Mouse (Mus musculus): ENCODE results near the gene Tmem237. TPM values are rescaled to one million over a fixed set of nuclear protein-coding genes. Genes with fewer than 3 reads are reported as not detected.
A peak's percentile ranks its signal among the peaks of the same experiment; 100 is the strongest.

The Tmem237 gene
- total RNA-seq (2021), result 10 to 100 TPM; 19.2 to 19.4 TPM
- long read RNA-seq, experiment 1, partial matches to known transcripts, result 0 of 4 reads
- long read RNA-seq, experiment 1, other reads (novel, unspliced or antisense), result 4 of 4 reads
- long read RNA-seq, experiment 2, partial matches to known transcripts, result 1 of 1 reads
- long read RNA-seq, experiment 2, other reads (novel, unspliced or antisense), result 0 of 1 reads

DNA sequence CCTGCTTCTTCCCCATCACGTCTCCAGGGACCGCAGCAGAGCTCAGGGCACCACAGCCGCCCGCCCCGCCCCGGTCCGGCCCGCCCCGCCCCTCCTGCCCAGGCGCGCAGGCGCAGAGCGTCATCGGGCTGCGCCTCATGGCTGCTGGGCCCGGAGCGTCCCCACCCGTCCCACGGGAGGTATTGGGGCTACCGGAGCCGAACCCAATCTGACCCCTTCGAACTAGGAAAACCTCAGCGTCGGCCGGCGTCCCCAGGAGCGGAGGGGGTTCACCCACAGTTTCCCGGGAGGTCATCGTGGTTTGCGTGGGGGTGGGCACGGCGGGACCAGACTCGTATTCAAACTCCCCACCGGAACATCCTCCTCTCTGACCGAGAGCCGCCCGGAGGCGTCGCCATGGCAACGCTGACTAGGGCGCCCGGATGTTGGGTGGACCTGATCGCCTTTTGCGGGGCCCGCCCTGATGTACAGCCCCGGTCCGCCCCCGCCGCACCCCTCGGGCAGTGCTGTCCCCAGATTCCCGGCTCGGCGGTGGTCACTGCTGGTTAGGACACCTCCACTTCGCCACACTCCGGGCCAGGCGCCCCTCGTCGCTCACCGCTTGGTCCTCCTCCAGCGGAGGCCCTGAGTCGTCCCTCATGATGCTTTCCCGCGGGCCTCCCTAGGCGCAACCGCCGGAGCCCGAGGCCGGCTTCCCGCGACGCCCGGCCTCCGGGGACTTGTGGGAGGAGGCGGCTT, at the start of gene Tmem237:
Gene Tmem237, minus strand, starts transcription at position 689 of the 738 bp plus-strand sequence.
- peak; percentile 95 for DNase-seq

DNA sequence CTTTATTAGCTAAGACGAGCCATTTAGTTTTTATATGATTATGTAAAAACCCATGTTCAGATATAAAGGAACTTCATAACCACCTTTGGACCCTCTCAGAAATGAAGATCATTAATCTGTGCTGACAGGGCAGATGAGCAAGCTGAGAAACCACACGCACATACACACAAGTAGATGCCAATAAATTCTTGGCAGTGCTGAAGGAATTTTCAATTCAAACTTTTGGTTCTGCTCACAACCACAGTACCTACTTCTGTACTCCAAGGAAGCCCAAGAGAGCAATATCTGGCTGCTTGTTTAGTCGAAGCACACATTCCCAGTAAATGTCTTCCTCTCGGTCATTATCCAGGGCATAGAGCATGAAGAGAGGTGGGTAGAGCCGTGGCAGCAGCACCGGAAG, 49.4 kb upstream of the Tmem237 start:
- no peak for DNase-seq

DNA sequence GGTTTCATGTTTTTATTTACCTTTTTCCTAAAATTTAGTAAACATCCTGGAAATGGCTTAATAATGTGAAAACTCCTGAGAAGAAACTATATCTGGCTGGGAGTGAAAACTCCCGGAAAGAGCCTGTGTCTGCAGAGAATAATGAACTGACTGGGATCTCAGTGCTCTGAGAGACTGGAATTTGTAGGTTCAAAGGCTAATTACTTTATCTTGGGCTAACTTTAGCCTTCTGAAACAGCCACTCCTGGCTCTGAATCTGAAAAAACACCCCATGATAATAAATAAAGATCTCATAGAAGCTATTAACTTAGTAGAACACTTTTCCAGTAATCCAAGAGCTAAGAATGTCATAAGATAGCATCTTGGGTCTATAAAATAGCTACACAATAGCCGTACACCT, 48.3 kb upstream of the Tmem237 start:
- DNase-seq, result no peak

DNA sequence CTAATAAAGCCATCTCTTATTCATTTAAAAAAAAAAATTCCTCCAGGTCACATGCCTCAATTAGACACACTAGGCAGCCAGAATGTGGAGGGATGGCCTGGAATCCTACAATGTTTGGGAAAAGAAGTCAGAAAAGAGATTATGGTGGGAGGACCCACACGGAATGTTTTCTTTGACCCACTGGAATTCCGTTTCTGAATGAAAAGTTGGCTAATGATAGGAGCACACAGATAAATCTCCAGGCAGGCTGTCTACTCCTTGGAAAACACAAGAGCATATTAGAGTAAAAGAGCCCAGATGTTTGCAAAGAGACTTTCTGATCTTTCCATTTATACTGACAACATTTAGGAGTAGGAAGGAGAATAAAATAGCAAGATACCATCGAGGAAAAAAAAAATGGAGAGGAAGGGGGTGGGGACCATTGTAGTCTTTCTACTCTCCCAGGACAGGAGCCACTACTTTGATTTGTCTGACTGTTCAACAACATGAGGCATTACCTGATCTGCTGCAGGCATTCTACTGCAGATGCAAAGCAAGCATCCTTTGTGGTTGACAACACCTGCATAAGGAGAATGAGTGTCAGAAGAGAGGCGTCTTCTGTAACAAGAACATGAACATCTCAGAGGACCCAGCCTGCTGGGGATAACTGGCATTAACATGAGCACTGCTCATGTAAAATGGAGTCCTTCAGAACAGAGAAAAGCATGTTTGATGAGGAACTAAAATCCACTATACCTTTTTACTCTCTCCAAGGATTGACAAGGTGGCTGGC, 47.6 kb upstream of the Tmem237 start:
- DNase-seq, result no peak

DNA sequence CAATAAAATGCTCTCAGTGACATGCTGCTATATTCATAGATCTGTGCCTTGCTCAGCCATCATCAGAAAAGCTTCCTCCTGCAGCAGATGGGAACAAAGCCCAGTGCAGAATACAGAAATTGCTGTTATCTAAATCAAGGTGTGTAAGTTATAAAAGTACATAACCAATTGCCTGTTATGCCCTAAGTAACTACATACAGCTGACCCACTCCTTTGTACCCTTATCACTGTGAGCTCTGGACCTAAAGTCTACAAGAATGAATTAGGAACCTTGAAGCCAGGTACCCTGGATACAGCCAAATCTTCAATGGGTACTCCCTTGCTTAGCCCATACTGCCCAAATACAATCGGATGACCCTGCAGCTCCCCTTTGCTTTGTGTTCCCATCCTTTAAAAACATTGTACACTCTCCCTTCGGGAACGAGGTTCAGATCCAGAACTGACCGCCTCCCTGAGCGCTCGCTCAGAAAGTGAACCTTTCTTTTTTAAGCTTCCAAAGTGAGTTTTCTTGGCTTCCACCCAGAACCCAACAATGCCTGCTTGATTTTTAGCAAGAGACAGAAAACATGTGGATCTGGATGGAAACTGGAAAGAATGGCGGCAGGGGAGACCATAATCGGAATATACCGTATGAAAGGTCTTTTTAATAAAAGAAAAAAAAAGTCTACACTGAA, 46.2 kb upstream of the Tmem237 start:
- no peak for DNase-seq

DNA sequence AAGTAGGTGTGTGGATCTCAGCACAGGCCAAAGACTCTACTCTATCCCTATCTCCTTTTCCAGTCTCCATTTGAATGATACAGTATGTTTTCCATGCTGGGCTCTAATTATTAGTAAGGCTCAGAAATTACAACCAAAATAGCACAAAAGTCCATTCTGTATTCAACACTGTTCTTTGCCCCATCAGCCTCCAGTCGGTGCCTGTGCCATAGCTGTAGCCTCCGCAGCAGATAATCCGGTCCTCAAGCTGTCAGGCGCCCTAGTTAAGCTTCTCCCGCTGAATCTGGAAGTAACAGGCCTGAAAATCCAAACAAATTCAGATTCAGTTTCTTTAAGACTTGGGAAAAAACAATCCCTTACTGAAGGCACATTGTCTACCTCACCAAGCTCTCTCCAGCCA, 43.7 kb upstream of the Tmem237 start:
- DNase-seq, result no peak

DNA sequence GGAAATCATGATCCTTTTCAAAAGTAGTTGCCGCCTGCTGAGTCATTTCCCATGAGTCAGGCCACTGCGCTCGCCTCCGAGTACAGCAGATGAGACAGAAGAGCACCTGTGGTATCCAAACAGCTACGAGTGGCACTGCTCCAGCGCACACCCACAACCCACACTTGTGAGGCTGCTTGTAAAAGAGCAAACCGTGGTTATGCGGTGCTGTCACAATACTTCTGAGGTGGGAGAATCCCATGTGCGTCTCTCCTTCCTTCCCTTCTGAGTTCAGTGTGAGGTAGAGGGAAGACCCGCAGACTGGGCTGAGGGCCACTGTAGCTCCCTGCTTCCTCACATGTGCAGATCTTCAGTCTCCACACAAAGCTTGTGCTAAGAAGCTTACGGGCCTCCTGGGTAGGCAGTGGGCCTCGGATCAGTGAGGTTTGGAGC, 42.8 kb upstream of the Tmem237 start, which contains the start of gene Mpp4:
Gene Mpp4, minus strand, starts transcription at position 360 of the 432 bp plus-strand sequence.
- DNase-seq, result peak; percentile 3 to 22

DNA sequence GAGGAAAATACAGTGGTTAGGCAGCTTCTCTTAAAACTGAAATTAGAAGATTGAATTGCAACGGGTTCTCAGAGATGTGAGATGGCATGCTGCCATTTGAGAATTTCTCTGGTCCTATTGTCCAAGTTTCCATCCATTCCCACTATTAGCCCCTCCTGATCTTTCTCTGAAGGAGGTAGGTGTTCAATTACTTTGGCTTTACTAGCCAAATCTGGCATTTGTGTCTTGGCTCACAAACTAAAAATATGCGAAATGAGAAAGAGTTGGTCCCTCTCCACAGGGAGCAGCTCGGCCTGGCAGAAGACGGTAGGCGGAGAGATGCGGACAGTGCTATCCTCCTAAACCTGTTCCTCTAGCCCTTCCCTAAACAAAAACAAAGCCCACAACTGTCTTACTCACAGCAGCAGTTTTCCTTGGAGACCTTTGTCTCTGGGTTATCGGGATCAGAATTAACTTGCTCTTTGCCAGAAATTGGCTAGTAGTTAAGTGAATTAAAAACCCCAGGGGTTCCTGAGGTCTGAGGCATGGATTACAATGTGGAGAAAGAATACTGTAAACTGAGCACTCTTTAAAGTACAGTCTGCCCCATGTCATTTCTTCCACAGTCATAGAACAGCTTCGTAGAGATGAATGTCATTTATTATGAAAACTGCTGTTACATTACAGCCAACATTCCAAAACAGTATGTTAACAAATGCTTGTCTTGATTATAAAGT, 42.3 kb upstream of the Tmem237 start:
- DNase-seq, result no peak

DNA sequence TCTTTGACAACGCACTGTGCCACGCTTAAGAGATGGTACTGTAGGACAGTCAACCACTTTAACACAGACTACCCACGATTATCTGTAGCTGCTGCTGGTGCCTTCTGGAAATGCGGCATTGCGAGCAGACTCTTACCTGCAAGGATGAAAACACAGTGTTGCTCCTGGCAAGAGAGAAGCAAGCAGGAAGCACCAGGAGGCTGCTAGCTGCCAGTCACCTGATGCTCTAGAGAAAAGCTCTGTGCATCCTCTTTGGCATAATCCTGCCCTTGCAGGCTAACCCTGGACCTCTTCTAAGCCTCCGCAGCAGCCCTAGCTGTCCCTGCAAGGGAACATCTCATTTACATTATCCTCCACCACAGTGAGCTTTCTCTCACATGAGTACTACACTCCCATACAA, 41.2 kb upstream of the Tmem237 start:
- DNase-seq, result no peak

DNA sequence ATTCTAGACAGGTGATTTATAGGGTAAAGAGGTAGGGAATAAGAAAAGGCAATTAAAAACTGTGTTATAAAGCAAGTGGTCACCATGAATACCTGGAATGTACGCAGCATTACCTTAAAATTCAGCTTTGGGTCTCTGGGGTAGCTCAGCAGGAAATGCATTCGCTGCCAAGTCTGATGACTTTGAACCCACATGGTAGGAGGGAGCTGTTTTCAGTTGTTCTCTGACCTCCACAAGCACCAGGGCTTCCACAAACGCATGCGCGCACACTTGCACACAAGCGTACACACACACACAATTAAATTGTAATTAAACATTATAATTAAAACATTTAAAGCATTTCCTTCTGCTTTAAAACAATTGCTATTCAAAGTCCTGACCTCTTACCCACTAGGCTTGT, 40.7 kb upstream of the Tmem237 start:
- DNase-seq, result no peak

DNA sequence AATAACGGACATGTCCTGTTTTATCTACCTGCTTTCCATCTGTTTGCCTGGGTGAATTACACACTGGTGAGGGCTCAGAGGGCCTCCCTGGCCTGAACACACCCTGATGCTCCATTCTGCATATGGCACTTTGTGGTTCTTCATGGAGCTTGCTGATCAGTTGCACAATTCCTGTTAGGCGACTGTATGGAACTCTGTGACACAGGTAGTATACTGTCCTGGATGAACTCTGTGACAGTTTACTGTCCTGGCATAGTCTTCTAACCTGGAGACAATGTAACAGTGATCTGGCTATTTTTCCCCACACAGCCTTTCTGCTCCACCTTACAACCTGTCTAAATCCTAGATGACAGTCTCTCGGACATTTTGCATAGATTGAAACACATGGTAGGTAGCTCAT, 38.9 kb upstream of the Tmem237 start:
- no peak for DNase-seq

DNA sequence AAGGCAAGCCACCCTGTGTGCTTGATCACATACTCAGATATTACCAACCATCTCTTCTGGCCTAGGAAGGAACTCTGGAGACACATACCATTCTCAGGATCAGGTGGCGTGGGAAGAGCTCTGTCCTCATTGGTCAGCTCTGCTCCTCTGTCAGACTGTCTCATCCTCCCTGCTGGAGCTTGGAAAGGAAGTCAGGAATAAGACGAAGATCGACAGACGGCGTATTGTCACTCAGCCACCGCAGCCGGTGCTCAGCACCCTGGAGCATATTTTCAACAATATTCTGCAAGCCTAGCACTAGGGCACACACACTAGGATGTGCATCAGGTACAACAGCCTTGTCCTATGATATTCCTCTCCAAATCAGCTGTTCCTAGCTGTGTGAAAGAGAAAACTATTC, 38.3 kb upstream of the Tmem237 start:
- no peak for DNase-seq

DNA sequence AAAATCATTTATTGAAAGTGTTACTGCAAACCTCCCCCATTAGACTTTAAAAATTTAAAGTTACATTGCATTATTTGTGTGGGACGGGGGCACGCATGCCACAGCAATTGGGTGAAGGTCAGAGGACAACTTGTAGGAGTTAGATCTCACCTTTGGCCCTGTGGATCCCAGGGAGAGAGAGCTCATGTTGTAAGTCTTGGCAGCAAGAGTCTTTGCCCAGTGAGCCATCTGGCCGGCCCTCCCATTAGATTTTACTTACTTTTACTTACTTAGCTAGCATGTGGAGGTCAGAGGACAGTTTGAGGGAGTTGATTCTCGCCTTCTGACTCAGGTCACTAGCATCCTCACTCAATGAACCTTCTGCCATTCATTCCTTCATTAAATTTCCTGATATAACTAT, 37.6 kb upstream of the Tmem237 start:
- DNase-seq, result peak in 1 of 2 experiments; percentile 15

DNA sequence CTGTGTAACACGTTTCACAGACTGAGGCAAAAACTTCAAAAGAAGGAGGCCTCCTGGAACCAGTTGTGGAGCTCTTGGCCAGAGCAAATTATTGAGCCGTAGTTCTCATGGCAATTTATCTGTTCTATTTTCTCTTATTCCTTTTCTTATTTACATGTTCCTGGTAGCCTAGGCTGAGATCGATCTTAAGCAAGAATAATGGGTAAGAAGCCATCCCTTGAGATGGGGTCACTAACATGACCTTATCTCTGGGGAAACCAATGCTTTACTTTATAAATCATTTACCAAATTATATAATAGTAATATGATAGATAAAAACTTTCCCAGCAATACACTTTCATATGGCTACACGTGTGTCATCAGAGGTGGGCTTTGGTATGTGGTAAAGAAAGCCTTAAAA, 32.1 kb upstream of the Tmem237 start:
- DNase-seq, result no peak

DNA sequence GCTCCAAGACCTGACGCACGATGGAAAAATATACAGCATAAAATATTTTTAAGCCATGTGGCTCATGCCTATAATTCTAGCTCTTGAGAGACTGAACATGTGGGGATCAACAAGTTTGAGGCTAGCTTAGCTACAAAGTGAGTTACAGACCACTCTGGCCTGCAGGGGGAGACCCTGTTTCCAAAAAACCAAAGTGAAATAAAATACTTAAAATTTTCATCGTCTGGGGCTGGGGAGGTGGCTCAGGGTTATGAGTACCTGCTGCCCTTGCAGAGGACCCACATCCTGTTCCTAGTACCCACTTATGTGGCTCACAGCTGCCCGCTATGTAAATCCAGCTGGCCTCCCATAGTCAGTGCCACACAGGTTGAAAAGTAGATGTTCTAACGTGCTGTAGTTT, 30.3 kb upstream of the Tmem237 start:
- no peak for DNase-seq

DNA sequence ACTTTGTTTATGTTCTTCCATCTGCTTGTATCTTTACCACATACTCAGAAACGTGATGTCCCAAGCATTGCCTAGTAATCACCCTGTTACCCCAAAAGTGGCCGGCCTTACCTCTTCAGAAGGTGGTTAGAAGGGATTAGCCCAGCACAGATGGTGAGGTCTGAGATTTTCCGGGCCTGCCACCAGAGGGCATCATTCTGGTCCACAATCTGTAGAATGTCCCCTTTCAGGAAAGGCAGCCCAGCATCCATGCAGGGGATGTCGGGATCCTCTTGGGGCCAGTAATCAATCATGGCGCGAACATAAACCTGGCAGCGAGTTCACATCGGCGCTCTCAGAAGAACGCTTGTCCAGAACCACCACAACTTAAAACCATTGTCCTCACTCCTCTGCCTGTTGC, 24.3 kb upstream of the Tmem237 start:
- peak; percentile 43 to 62 for DNase-seq

DNA sequence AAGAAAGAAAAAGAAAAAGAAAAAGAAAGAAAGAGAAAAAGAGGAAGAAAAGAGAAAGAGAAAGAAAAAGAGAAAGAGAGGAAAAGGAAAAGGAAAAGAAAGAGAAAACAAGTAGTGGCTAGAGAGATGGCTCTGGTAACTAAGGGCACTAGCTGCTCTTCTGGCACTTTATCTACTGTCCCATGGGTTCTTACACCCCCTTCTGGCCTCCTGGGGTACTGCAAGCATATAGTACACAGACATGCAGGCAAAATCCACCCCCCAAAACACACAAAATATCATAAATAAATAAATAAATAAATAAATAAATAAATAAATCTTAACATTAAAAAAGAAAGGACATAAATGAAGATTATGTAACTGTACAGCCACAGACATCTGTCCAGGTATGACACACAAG, 22.6 kb upstream of the Tmem237 start:
- peak; percentile 66 to 77 for DNase-seq

DNA sequence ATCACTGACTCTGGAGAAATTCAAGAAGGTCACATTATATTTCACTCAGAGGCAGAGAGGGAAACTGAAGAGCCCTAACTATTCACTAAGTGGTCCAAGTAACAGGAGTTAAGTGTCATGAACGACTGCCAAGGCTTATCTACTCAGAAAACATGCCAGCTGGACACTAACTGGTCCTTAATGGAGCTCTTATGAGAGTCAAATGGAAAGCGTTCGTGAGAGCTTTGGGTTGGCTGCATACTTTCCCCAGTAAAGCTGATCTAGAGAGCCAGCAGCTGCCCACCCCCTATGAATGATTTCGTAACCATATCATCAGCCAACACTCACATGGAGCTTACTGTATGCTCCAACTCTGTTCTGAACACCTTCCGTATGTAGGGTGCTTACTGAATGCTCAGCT, 14.2 kb upstream of the Tmem237 start:
- no peak for DNase-seq

DNA sequence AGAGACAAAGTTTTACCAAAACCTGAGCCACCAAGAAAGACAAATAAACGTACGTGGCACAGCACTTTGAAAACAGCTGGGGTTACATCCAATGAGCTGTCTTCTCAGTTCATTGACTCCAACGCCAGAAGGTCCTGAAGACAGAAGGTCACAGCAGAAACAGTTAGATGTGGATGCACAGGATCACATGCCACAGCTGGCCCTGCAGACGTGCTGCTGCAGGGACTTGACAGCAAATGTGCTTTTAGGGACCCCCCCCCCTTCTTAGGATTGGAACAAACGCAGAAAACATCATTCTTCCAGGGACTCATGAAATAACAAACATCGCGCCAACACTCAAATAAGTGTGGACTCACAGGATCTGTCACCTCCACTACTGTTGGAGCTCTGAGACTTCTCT, 8.7 kb upstream of the Tmem237 start:
- no peak for DNase-seq

DNA sequence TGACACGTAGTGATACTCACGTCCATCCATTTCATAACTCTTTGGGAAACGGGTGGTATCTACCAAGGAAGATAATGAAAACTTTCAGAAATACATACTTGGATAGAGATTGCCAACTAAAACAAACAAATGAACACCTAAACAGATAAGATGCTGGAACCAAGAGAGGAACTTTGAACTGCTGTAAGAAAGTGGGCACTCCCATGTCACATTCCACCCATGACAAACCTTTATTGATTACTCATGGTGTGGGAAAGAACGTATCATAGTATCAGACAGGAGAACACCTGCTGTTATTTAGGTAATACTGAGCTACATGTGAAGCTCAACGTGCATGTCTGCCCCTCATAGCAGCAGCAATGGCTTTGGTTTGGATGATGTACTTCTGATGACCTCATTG, 5.3 kb upstream of the Tmem237 start:
- no peak for DNase-seq

DNA sequence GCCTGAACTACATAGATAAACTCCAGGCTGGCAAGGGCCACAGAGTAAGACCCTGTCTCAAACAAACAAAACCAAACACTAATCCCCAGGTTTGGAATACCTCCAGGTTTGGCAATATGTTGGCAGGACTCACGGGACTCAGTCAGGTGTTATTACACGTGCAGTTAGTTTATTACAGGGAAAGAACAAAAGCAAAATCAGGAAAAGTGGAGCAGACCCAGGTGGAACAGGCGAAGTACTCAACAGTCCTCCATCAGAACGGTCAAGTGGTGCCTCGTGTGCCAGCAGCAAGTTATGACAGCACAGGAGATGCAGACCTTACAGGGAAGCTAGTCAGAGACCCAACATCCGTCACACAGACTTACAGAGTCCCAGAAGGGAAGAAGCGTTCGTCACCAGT, 9.7 kb downstream of the Tmem237 start:
- no peak for DNase-seq

DNA sequence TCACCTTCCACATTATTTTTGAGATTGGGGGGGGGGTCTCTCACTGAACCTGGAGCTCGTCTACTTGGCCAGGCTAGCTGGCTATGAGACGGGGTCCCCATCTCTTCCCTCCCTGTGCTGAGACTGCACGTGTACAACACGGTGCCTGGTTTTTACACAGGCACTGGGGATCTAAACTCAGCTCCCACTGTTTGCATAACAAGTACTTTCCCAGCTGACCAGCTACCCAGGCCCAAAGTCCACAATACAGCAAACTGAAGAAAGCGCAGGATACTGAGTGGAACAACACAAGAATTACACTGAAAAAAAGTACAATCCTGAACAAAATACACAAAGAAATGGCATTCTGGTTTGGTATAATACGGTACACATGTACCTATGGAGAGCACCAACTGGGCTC, 18.1 kb downstream of the Tmem237 start:
- no peak for DNase-seq

Data from adrenal gland, postnatal 36 days (tissue).